Mouse (Mus musculus) brown adipose tissue, adult 24 weeks (tissue): Measurements from ENCODE around the gene Akr1b7. TPM values are rescaled to one million over a fixed set of nuclear protein-coding genes. Genes with fewer than 3 reads are reported as not detected.
"Not testable (repeated sequence)": the region's sequence is repeated elsewhere in the genome, so short reads cannot be mapped to it uniquely, and the experiment has no call there.

Experiments used
- H3K27ac ChIP-seq: fragments of 200-500 bp; replicated peaks from 2 replicates; pipeline ENCODE4 v1.5.1; 2012; ENCODE audit warnings: low read depth, mild to moderate bottlenecking, low read length
- H3K4me1 ChIP-seq: fragments of 200-500 bp; 2 replicates; pipeline ENCODE4 v1.6.1; 2012; ENCODE audit warnings: low read length, mixed read lengths; ENCODE audit not compliant: control insufficient read depth, insufficient read depth, insufficient read length
- H3K4me3 ChIP-seq: fragments of 200-500 bp; 2 replicates; pipeline ENCODE4 v1.5.1; 2012; ENCODE audit warnings: low read depth, mild to moderate bottlenecking, low read length, moderate library complexity; ENCODE audit not compliant: insufficient read depth
- polyA plus RNA-seq: library from polyadenylated mRNA; stranded (reverse); fragments of >200 nt; gene quantifications from 2 replicates; pipeline ENCODE4 v1.2.4, GENCODE M21; 2012; ENCODE audit not compliant: missing spikeins, insufficient read depth, insufficient read length

Gene Akr1b7
- not detected in 2 replicates for polyA plus RNA-seq

- H3K27ac ChIP-seq = no peak within 1 kb of the TSS
- no peak within 1 kb of the TSS for H3K4me3 ChIP-seq
- H3K4me1 ChIP-seq = no peaks in the 10 kb centered on the region
These were observed at the start of gene Akr1b7 for GRCm38 (mm10) chr6:34412023-34412422. TSS of gene Akr1b7 (plus strand) at chr6:34412334.

- H3K27ac ChIP-seq = no peak overlapping the region
- H3K4me3 ChIP-seq = no peak overlapping the region
- H3K4me1 ChIP-seq = no peaks in the 10 kb centered on the region
These were observed 47.7 kb upstream of the Akr1b7 start for GRCm38 (mm10) chr6:34364217-34365136.

GRCm38 (mm10) chr6:34367998-34368397, 44.1 kb upstream of the Akr1b7 start:
- Histone ChIP-seq H3K4me3 (no peak overlapping the region), H3K4me1 (no peaks in the 10 kb centered on the region), H3K27ac (0 out of 2 replicates have a peak overlapping the region, but pooled peaks have one; percentile 54)

- Histone ChIP-seq H3K27ac (no peak overlapping the region), H3K4me1 (no peaks in the 10 kb centered on the region), H3K4me3 (no peak overlapping the region)
These were observed 42.1 kb upstream of the Akr1b7 start for GRCm38 (mm10) chr6:34370081-34370480.

GRCm38 (mm10) chr6:34371700-34372351, 40.3 kb upstream of the Akr1b7 start:
- H3K4me1 ChIP-seq = no peaks in the 10 kb centered on the region
- no peak overlapping the region for H3K4me3 ChIP-seq
- no peak overlapping the region for H3K27ac ChIP-seq

- Histone ChIP-seq H3K4me1 (no peaks in the 10 kb centered on the region), H3K4me3 (no peak overlapping the region), H3K27ac (no peak overlapping the region)
These were observed 38.3 kb upstream of the Akr1b7 start for GRCm38 (mm10) chr6:34373841-34374240.

- not testable (repeated sequence) for H3K4me3 ChIP-seq, H3K27ac ChIP-seq, H3K4me1 ChIP-seq
These were observed 36.2 kb upstream of the Akr1b7 start for GRCm38 (mm10) chr6:34375888-34376287.

GRCm38 (mm10) chr6:34383401-34383800, 28.7 kb upstream of the Akr1b7 start:
- H3K4me1 ChIP-seq = no peaks in the 10 kb centered on the region
- H3K27ac ChIP-seq = no peak overlapping the region
- H3K4me3 ChIP-seq = no peak overlapping the region

GRCm38 (mm10) chr6:34384110-34384661, 27.9 kb upstream of the Akr1b7 start, which contains the start of gene Akr1b10:
TSS of gene Akr1b10 (plus strand) at chr6:34384218.
- H3K27ac ChIP-seq = peak within 1 kb of the TSS; percentile 61
- H3K4me3 ChIP-seq = peak within 1 kb of the TSS; percentile 90
- no peaks in the 10 kb centered on the region for H3K4me1 ChIP-seq

GRCm38 (mm10) chr6:34384701-34385370, 27.3 kb upstream of the Akr1b7 start:
- peak overlapping the region; percentile 90 for H3K4me3 ChIP-seq
- H3K4me1 ChIP-seq = no peaks in the 10 kb centered on the region
- H3K27ac ChIP-seq = peak overlapping the region; percentile 61

- Histone ChIP-seq H3K4me1 (no peaks in the 10 kb centered on the region), H3K4me3 (no peak overlapping the region), H3K27ac (no peak overlapping the region)
These were observed 23.5 kb upstream of the Akr1b7 start for GRCm38 (mm10) chr6:34388420-34389156.

- Histone ChIP-seq H3K4me3 (no peak overlapping the region), H3K4me1 (no peaks in the 10 kb centered on the region), H3K27ac (no peak overlapping the region)
These were observed 16.2 kb upstream of the Akr1b7 start for GRCm38 (mm10) chr6:34395897-34396296.

GRCm38 (mm10) chr6:34398431-34398830, 13.7 kb upstream of the Akr1b7 start:
- H3K4me1 ChIP-seq = no peaks in the 10 kb centered on the region
- no peak overlapping the region for H3K4me3 ChIP-seq
- no peak overlapping the region for H3K27ac ChIP-seq

GRCm38 (mm10) chr6:34399606-34400220, 12.4 kb upstream of the Akr1b7 start:
- Histone ChIP-seq H3K27ac (no peak overlapping the region), H3K4me1 (no peaks in the 10 kb centered on the region), H3K4me3 (no peak overlapping the region)
